Mouse (Mus musculus) forebrain, embryonic 16.5 days (tissue): ENCODE measurements around the gene Nanos2. TPM values are rescaled to one million over a fixed set of nuclear protein-coding genes. Genes with fewer than 3 reads are reported as not detected.

Experiments used
- ATAC-seq: fragments of 200-750 bp; cut with Nextera tagmentation; 2 replicates; pipeline ENCODE4 v1.8.0; 2017; ENCODE audit warnings: mild to moderate bottlenecking, moderate library complexity
- H3K27ac ChIP-seq: fragments of 300-500 bp; sonication (generic); 2 replicates; pipeline ENCODE4 v1.5.1; 2014; ENCODE audit warnings: low read length, control low read depth
- H3K27me3 ChIP-seq: fragments of 300-500 bp; sonication (generic); replicated peaks from 2 replicates; pipeline ENCODE4 v1.6.1; 2014; ENCODE audit warnings: low read length; ENCODE audit not compliant: control insufficient read depth, insufficient read depth
- H3K36me3 ChIP-seq: fragments of 300-500 bp; sonication (generic); 2 replicates; pipeline ENCODE4 v1.6.1; 2014; ENCODE audit not compliant: control insufficient read depth, insufficient read depth
- H3K4me1 ChIP-seq: fragments of 300-500 bp; sonication (generic); replicated peaks from 2 replicates; pipeline ENCODE4 v1.6.1; 2014; ENCODE audit warnings: low read length; ENCODE audit not compliant: control insufficient read depth, insufficient read depth
- H3K4me2 ChIP-seq: fragments of 300-500 bp; sonication (generic); 2 replicates; pipeline ENCODE4 v1.6.1; 2014; ENCODE audit warnings: mild to moderate bottlenecking, low read length, control low read depth
- H3K4me3 ChIP-seq: fragments of 300-500 bp; sonication (generic); replicated peaks from 2 replicates; pipeline ENCODE4 v1.5.1; 2014; ENCODE audit warnings: mild to moderate bottlenecking, low read length, control low read depth
- H3K9ac ChIP-seq: fragments of 300-500 bp; sonication (generic); replicated peaks from 2 replicates; pipeline ENCODE4 v1.6.1; 2014; ENCODE audit warnings: low read depth, low read length, control low read depth
- H3K9me3 ChIP-seq: fragments of 300-500 bp; sonication (generic); 2 replicates; pipeline ENCODE4 v1.6.1; 2016; ENCODE audit warnings: low read length; ENCODE audit not compliant: control insufficient read depth
- WGBS: fragments of 180-500 bp; shearing (Covaris S2); extraction: QIAGEN DNeasy Blood & Tissue Kit; methylation state at CpG from one replicate; pipeline ENCODE4 v1.1.7; 2014; 5-methylcytosine and 5-hydroxymethylcytosine counted together
- polyA plus RNA-seq: library from polyadenylated mRNA; unstranded; fragments of >200 nt; fragmentation: Nextera tagmentation; extraction: Ambion mirVana; gene quantifications from 2 replicates; pipeline ENCODE4 v1.2.1, GENCODE M21; 2015

Nanos2 gene
- polyA plus RNA-seq: 0.46 and 0.91 TPM in 2 replicates

- Histone ChIP-seq H3K4me2 (no peak within 1 kb of the TSS), H3K4me1 (peaks cover 12% of the 10 kb centered on the region), H3K4me3 (no peak within 1 kb of the TSS), H3K9ac (no peak within 1 kb of the TSS), H3K36me3 (no peaks in the 10 kb centered on the region), H3K27me3 (no peaks in the 10 kb centered on the region), H3K27ac (no peak within 1 kb of the TSS), H3K9me3 (no peaks in the 10 kb centered on the region)
- WGBS: 60% methylated on average over 2 of the region's 2 CpGs
- no peak for ATAC-seq
These were observed at the start of gene Nanos2 for GRCm38 (mm10) chr7:18987100-18987499. Nanos2 (plus strand) TSS chr7:18987400.

DNA sequence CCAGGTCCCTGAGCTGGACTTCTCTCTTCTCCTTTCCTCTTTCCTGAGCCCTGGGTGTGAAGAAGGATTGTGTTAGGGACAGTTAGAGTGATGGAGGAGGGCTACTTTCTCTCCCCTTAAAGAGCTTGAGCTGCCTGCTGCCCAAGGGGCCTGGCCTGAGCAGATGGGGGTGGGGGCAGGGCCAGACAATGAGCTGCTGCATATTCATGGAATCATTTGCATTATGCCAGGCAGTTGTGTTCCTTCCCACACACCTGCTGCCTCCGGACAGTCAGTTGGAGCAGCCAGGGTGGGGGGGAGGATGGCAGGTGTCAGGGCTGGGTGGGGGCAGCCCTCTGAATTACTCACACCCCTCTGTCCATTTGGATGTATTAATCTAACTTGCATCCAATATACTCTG is 44.8 kb upstream of the Nanos2 start:
- Histone ChIP-seq H3K4me3 (no peak overlapping the region), H3K27ac (peak overlapping the region; percentile 78), H3K4me1 (peaks cover 21% of the 10 kb centered on the region), H3K27me3 (no peaks in the 10 kb centered on the region), H3K4me2 (peak overlapping the region; percentile 23; the same call in 1 of the 2 replicates), H3K9me3 (no peaks in the 10 kb centered on the region), H3K9ac (peak overlapping the region; percentile 17; the same call in 1 of the 2 replicates), H3K36me3 (peaks cover 13% of the 10 kb centered on the region)
- peak; percentile 71 for ATAC-seq
- 8% methylated on average over 1 of the region's 1 CpGs for WGBS

DNA sequence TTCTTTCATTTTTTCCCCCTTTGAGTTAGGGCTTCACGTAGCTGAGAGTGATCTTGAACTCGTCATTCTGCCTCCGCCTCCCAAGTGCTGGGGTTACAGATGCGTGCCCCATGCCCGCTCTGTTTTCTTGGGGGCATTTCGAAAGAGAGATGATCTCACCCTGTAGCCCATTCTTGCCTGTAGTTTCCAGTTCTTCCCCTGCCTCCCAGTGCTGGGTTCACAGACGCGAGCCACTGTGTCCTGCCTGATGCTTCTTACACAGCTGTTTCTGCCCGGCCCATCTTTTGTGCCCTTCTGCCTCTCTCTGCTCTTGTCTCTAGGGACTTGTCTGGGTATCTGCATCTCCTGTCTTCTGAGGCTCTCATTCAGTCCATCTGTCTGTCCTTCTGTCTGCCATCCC is 44.4 kb upstream of the Nanos2 start:
- Histone ChIP-seq H3K27me3 (no peaks in the 10 kb centered on the region), H3K9me3 (no peaks in the 10 kb centered on the region), H3K9ac (no peak overlapping the region), H3K4me2 (no peak overlapping the region), H3K36me3 (peaks cover 15% of the 10 kb centered on the region), H3K27ac (peak overlapping the region; percentile 78), H3K4me3 (no peak overlapping the region), H3K4me1 (peaks cover 21% of the 10 kb centered on the region)
- ATAC-seq: peak; percentile 10; the same call in 1 of the 2 replicates
- WGBS: 31% methylated on average over 9 of the region's 9 CpGs

GRCm38 (mm10) chr7:18948151-18948550 is 39.0 kb upstream of the Nanos2 start:
- ATAC-seq: no peak
- H3K9ac ChIP-seq: no peak overlapping the region
- H3K4me2 ChIP-seq: no peak overlapping the region
- H3K4me1 ChIP-seq: peaks cover 40% of the 10 kb centered on the region
- no peaks in the 10 kb centered on the region for H3K27me3 ChIP-seq
- no peak overlapping the region for H3K4me3 ChIP-seq
- no peaks in the 10 kb centered on the region for H3K9me3 ChIP-seq
- peaks cover 22% of the 10 kb centered on the region for H3K36me3 ChIP-seq
- peak overlapping the region; percentile 73 for H3K27ac ChIP-seq
- WGBS: 56% methylated on average over 6 of the region's 6 CpGs

- 9% methylated on average over 12 of the region's 12 CpGs for whole genome bisulfite sequencing
- Histone ChIP-seq H3K4me3 (no peak overlapping the region), H3K9ac (peak overlapping the region; percentile 22; the same call in 1 of the 2 replicates), H3K9me3 (no peaks in the 10 kb centered on the region), H3K27me3 (no peaks in the 10 kb centered on the region), H3K4me1 (peaks cover 37% of the 10 kb centered on the region), H3K4me2 (peak overlapping the region; percentile 43), H3K36me3 (peaks cover 21% of the 10 kb centered on the region), H3K27ac (peak overlapping the region; percentile 84)
- peak; percentile 87 for ATAC-seq
These were observed 37.2 kb upstream of the Nanos2 start for GRCm38 (mm10) chr7:18949781-18950522.

DNA sequence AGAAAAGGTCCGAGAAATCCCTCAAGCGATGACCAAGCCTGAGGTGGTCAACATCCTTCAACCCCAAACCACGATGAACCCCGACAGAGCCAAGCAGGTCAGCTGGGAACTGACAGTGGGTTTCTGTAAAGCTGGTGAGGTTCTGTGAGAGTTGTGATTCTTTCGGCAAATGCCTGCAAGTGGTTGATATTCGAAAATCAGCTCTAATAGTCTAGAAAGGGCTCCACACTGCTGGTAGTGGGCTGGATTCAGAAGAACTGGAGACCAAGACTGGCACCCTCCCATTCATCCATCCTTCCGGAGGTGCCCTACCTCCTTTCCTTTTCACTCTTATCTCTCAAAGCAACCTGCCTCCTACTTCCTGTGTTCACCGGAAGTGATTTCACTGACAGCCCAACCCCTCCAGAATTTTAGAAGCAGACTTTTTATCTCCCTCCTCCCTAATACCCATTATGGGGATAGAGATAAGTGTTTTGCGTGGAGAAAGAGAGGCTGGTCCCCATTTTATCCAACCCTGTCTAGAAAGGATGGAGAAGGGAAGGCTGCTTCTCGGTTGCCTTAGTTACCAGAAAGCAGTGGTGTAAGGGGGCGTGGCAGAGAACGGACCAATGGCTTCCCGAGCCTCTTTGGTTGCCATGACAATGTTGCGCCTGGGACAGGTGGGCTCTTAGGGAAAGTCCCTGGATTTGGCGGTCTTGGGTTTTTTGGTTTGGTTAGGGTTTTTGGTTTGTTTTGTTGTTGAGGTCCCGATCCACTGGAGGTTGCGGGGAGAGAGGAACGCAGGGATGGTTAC is 36.5 kb upstream of the Nanos2 start:
- H3K27ac ChIP-seq: peak overlapping the region; percentile 84
- H3K9me3 ChIP-seq: no peaks in the 10 kb centered on the region
- H3K9ac ChIP-seq: no peak overlapping the region
- H3K36me3 ChIP-seq: peaks cover 20% of the 10 kb centered on the region
- H3K4me3 ChIP-seq: peak overlapping the region; percentile 6
- peaks cover 37% of the 10 kb centered on the region for H3K4me1 ChIP-seq
- ATAC-seq: peak; percentile 40; the same call in 1 of the 2 replicates
- peak overlapping the region; percentile 43 for H3K4me2 ChIP-seq
- no peaks in the 10 kb centered on the region for H3K27me3 ChIP-seq
- 14% methylated on average over 18 of the region's 18 CpGs for WGBS

GRCm38 (mm10) chr7:18951397-18951796 is 35.8 kb upstream of the Nanos2 start:
- H3K4me3 ChIP-seq: no peak overlapping the region

GRCm38 (mm10) chr7:18957569-18958383 is 29.4 kb upstream of the Nanos2 start:
- ATAC-seq: peak; percentile 29
- under 1% methylated on average over 82 of the region's 107 CpGs for WGBS
- no peaks in the 10 kb centered on the region for H3K9me3 ChIP-seq
- H3K4me2 ChIP-seq: peak overlapping the region; percentile 66
- peak overlapping the region; percentile 20; the same call in 1 of the 2 replicates for H3K27ac ChIP-seq
- H3K9ac ChIP-seq: peak overlapping the region; percentile 56
- peaks cover 29% of the 10 kb centered on the region for H3K4me1 ChIP-seq
- H3K27me3 ChIP-seq: no peaks in the 10 kb centered on the region
- peak overlapping the region; percentile 42 for H3K4me3 ChIP-seq
- H3K36me3 ChIP-seq: 0 out of 2 replicates have a peak, but pooled peaks cover 4% of the 10 kb centered on the region

More at GRCm38 (mm10) chr7:18951397-18951796, 35.8 kb upstream of the Nanos2 start:
- Histone ChIP-seq H3K36me3 (peaks cover 20% of the 10 kb centered on the region), H3K9ac (no peak overlapping the region), H3K4me1 (peaks cover 37% of the 10 kb centered on the region), H3K9me3 (no peaks in the 10 kb centered on the region), H3K27ac (peak overlapping the region; percentile 84), H3K4me2 (peak overlapping the region; percentile 43), H3K27me3 (no peaks in the 10 kb centered on the region)
- 19% methylated on average over 15 of the region's 15 CpGs for WGBS
- ATAC-seq: no peak
